Mouse (Mus musculus) midbrain, embryonic 14.5 days (tissue): ENCODE measurements at regions not wholly inside any gene's neighbourhood (a gene's known extent, or its start where the extent isn't known, plus 50 kb on each side); places are given as distances from the start of the nearest gene placed in this dataset.
A peak's percentile ranks its signal among the peaks of the same experiment; 100 is the strongest.

ENCODE experiments used
- ATAC-seq: fragments of 200-750 bp; cut with Nextera tagmentation; 2 replicates; pipeline ENCODE4 v1.8.0; 2017; ENCODE audit warnings: moderate number of reproducible peaks, moderate library complexity; ENCODE audit not compliant: low FRiP score, low TSS enrichment
- DNase-seq: peaks from one replicate; pipeline ENCODE4 v3.0.0-alpha.2; 2015
- H3K27ac ChIP-seq: fragments of 300-500 bp; sonication (generic); replicated peaks from 2 replicates; pipeline ENCODE4 v1.5.1; 2014; ENCODE audit warnings: mild to moderate bottlenecking, low read depth, low read length, moderate library complexity
- H3K27me3 ChIP-seq: fragments of 300-500 bp; sonication (generic); 2 replicates; pipeline ENCODE4 v1.6.1; 2014; ENCODE audit warnings: low read length, control low read depth, mixed read lengths; ENCODE audit not compliant: control insufficient read depth, insufficient read depth
- H3K36me3 ChIP-seq: fragments of 300-500 bp; sonication (generic); 2 replicates; pipeline ENCODE4 v1.6.1; 2014; ENCODE audit warnings: low read length, control low read depth; ENCODE audit not compliant: control insufficient read depth, insufficient read depth
- H3K4me1 ChIP-seq: fragments of 300-500 bp; sonication (generic); 2 replicates; pipeline ENCODE4 v1.6.1; 2014; ENCODE audit warnings: mild to moderate bottlenecking, antibody characterized with exemption, low read length, control low read depth; ENCODE audit not compliant: control insufficient read depth, insufficient read depth
- H3K4me2 ChIP-seq: fragments of 300-500 bp; sonication (generic); 2 replicates; pipeline ENCODE4 v1.6.1; 2014; ENCODE audit warnings: mild to moderate bottlenecking, low read length, moderate library complexity
- H3K4me3 ChIP-seq: fragments of 300-500 bp; sonication (generic); replicated peaks from 2 replicates; pipeline ENCODE4 v1.5.1; 2014; ENCODE audit warnings: low read depth, low read length
- H3K9ac ChIP-seq: fragments of 300-500 bp; sonication (generic); replicated peaks from 2 replicates; pipeline ENCODE4 v1.6.1; 2014; ENCODE audit warnings: mild to moderate bottlenecking, low read length, moderate library complexity
- H3K9me3 ChIP-seq: fragments of 300-500 bp; sonication (generic); 2 replicates; pipeline ENCODE4 v1.6.1; 2016; ENCODE audit warnings: low read length, control low read depth, mixed read lengths; ENCODE audit not compliant: control insufficient read depth
- WGBS: fragments of 180-500 bp; shearing (Covaris S2); extraction: QIAGEN DNeasy Blood & Tissue Kit; methylation state at CpG from one replicate; pipeline ENCODE4 v1.1.7; 2014; 5-methylcytosine and 5-hydroxymethylcytosine counted together

- H3K27ac ChIP-seq = no peak overlapping the region
- peaks cover 6% of the 10 kb centered on the region; the same call in 1 of the 2 replicates for H3K4me1 ChIP-seq
- peak; percentile 33 for DNase-seq
- peak overlapping the region; percentile 40 for H3K4me2 ChIP-seq
- ATAC-seq = no peak
- no peak overlapping the region for H3K4me3 ChIP-seq
- no peaks in the 10 kb centered on the region for H3K9me3 ChIP-seq
- 3% methylated on average over 10 of the region's 10 CpGs for WGBS
- no peak overlapping the region for H3K9ac ChIP-seq
- H3K27me3 ChIP-seq = no peaks in the 10 kb centered on the region
- no peaks in the 10 kb centered on the region for H3K36me3 ChIP-seq
Observed at GRCm38 (mm10) chr9:99770696-99771095, 53.6 kb upstream of the Cldn18 start.
